Mouse (Mus musculus): ENCODE measurements around the gene Lyg2. TPM values are rescaled to one million over a fixed set of nuclear protein-coding genes. Genes with fewer than 3 reads are reported as not detected.

Lyg2 gene
- not detected in 2 replicates for polyA plus RNA-seq (2012; ENCODE audit: low replicate concordance)

GRCm38 (mm10) chr1:37916393-37916792 is at the start of gene Lyg2:
Lyg2 (minus strand) TSS chr1:37916493.

GRCm38 (mm10) chr1:37957659-37958058 is 41.4 kb upstream of the Lyg2 start, which contains the start of gene Lyg1:
Lyg1 (minus strand) TSS chr1:37957759.

DNA sequence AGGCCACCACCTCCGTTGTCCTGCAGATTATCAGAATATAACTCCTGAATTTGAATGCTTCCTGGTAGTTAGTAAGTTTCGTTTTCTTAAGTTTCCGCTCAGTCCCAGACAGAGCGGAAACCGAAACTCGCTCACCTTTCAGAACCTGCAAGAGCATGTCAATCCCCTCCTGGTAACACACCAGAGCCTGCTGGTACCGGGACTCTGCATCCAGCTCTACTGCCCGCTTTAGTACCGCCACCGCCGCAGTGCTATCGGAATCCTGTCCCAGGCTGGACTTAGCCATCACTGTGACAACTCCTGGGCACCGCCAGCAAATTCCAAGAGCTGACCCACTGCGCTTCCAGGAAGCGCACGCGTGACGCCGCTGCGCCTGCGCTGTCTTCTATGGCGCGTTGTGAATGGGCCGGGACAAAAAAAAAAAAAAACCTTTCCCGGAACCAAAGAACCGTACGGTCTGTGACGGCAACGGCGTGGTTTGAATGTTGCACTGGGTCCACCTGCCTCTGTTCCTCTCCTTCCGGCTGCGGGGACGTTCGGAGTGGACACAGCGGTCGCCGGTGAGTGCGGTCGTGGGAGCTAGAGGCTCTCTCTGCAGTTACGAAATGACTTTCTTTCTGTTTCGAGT is 26.2 kb downstream of the Lyg2 start, which contains the start of the genes Mitd1 and Mrpl30:
Gene Mitd1 (minus strand): TSS at position 387 of the 628 bp plus-strand sequence.
Gene Mrpl30 (plus strand): TSS at position 453 of the 628 bp plus-strand sequence.

DNA sequence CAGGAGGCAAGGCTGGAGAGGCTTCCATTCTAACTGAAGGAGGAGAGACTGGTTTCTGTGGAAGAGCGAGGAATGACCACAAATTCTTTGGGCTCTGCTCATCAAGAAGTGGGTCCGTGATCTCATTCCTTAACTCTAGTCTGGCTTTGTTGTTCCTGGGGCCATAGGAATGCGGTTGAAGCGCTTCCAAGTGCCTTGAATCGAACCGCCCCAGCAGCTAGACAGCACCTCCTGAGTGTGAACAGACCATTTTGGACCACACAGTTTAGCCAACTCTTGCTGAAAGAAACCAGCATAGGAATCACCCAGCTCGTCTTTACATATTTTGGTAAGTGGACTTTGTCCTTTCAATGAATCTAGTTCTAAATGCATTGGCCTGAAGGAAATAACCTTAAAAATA is 44.6 kb downstream of the Lyg2 start, which contains the start of gene Lipt1:
Gene Lipt1 (plus strand): TSS at position 35 of the 400 bp plus-strand sequence.

GRCm38 (mm10) chr1:37866286-37866685 is 50.0 kb downstream of the Lyg2 start, which contains the start of gene Tsga10:
Tsga10 (minus strand) TSS chr1:37866429.

Other genes starting within 250 kb of the Lyg2 start
- 0.27 and 0.39 TPM in 2 replicates for gene 2010300C02Rik, start 196.4 kb downstream of the Lyg2 start, polyA plus RNA-seq (2012; ENCODE audit: low replicate concordance)
- gene Tsga10, start 50.1 kb downstream of the Lyg2 start, polyA plus RNA-seq (2012; ENCODE audit: low replicate concordance), result 0.06 and 0.26 TPM in 2 replicates
- gene Lipt1, start 44.8 kb downstream of the Lyg2 start, polyA plus RNA-seq (2012; ENCODE audit: low replicate concordance), result 0.19 and 0.24 TPM in 2 replicates
- gene Mitd1, start 26.1 kb downstream of the Lyg2 start, polyA plus RNA-seq (2012; ENCODE audit: low replicate concordance), result 0.54 and 3.8 TPM in 2 replicates
- 4.0 and 47.8 TPM in 2 replicates for gene Mrpl30, start 26.0 kb downstream of the Lyg2 start, polyA plus RNA-seq (2012; ENCODE audit: low replicate concordance)
- not detected in 2 replicates for gene Lyg1, start 41.3 kb upstream of the Lyg2 start, polyA plus RNA-seq (2012; ENCODE audit: low replicate concordance)
- 0.23 and 2.7 TPM in 2 replicates for gene Txndc9, start 81.4 kb upstream of the Lyg2 start, polyA plus RNA-seq (2012; ENCODE audit: low replicate concordance)
- gene Eif5b, start 81.5 kb upstream of the Lyg2 start, polyA plus RNA-seq (2012; ENCODE audit: low replicate concordance), result 10.5 and 12.8 TPM in 2 replicates
- 12.4 and 13.2 TPM in 2 replicates for gene Rev1, start 213.3 kb upstream of the Lyg2 start, polyA plus RNA-seq (2012; ENCODE audit: low replicate concordance)